Mouse (Mus musculus): ENCODE data around the gene Gpat2. TPM values are rescaled to one million over a fixed set of nuclear protein-coding genes. Genes with fewer than 3 reads are reported as not detected.
A peak's percentile ranks its signal among the peaks of the same experiment; 100 is the strongest.

Gene Gpat2
- total RNA-seq (2022): not detected

GRCm38 (mm10) chr2:127424977-127425376 is at the start of gene Gpat2:
Gpat2 (plus strand) TSS chr2:127425199.
- DNase-seq (ENCODE audit: low spot score): no peak

- no peak for DNase-seq (ENCODE audit: low spot score)
Measured at GRCm38 (mm10) chr2:127375759-127376341, 49.1 kb upstream of the Gpat2 start.

GRCm38 (mm10) chr2:127376423-127377051 is 48.5 kb upstream of the Gpat2 start:
- DNase-seq (ENCODE audit: low spot score): no peak

DNA sequence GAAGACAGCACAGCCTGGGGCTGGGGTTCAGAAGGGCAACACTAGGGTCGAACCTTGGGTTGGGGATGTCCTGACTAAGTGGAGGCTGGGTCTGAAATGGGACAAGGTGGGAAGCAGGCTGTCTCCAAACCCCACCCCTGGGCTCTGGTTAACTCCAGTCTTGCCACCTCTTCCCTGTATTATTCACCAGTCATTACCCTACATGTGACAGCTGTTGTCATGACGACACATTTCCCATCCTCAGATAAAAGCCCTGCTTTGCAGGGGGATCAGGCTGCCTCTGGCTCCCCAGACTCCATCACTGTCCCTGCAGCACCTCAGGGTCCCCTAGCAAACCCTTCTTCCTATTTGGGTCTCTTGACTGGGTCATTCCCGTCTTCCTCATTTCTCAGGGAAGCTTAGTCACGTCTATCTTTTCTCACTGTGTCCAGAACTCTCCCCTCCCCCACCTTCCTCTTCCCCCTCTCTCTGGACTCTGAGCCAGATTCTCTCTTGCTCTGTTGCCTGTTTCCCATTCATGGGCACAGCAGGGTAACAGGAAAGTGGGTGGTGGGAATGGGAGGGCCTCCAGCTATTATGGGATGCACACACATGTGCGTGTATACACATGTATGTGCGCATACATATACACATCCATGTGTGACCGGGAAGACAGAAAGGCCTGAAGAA is 46.9 kb upstream of the Gpat2 start:
- no peak for DNase-seq (ENCODE audit: low spot score)

DNA sequence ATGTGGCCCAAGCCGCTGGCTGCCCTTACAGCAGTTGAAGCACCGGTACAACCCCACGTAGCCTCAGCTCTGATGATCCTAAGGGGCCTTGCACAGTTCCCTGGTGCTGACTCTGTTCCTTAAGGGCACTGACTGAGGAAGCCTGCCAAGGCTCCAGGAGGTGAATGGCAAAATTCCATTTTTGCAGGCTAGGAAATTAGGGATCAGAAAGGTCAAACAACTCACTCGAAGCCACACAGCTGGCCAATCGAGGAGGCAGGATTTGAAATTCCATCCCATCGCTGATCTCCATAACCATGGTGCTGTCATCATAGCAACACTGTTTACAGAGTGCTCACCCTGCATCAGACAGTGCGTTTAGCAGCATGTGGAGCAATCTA is 46.4 kb upstream of the Gpat2 start:
- no peak for DNase-seq (ENCODE audit: low spot score)

GRCm38 (mm10) chr2:127379250-127379649 is 45.7 kb upstream of the Gpat2 start:
- DNase-seq (ENCODE audit: low spot score): peak; percentile 45

DNA sequence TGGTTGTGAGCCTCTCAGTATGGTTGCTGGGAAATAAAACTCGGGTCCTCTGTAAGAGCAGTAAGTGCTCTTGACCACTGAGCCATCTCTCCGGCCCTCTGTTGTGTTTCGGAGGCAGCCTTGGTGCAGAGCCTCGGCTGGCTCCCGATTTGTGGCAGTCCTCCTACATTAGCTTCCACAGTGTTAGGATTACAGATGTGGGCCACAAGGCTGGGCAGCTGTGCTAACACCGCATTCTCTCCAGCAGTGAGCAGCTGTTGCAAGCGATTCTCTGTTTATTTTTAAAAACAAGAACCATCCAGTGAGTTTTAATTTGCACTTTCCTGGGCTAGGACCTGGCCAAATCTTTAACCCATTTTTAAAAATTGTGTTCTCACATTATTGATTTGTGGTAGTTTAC is 41.1 kb upstream of the Gpat2 start:
- DNase-seq (ENCODE audit: low spot score): no peak

- DNase-seq (ENCODE audit: low spot score): peak; percentile 35
Measured at GRCm38 (mm10) chr2:127387521-127387920, 37.5 kb upstream of the Gpat2 start.

- DNase-seq (ENCODE audit: low spot score): no peak
Measured at GRCm38 (mm10) chr2:127390352-127390751, 34.6 kb upstream of the Gpat2 start.

DNA sequence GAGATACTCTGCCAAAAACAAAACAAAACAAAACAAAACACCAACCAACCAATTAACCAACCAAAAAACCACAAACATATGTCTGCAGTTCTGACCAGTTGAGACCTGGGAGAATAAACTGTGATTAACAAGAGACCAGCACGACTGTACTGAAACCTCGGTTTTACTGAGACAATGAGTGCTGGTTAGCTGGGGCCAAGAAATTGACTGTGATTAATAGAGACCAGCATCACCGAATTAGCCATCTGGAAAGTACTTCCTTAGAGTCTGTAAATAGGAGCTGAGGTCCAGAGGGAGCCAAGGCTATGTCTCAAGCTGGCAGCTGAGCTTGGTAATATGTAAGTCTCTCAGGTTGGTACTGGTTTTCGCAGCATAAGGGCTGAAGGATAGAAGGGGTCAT is 34.2 kb upstream of the Gpat2 start:
- no peak for DNase-seq (ENCODE audit: low spot score)

GRCm38 (mm10) chr2:127391323-127391722 is 33.7 kb upstream of the Gpat2 start:
- no peak for DNase-seq (ENCODE audit: low spot score)

- no peak for DNase-seq (ENCODE audit: low spot score)
Measured at GRCm38 (mm10) chr2:127394606-127395161, 30.3 kb upstream of the Gpat2 start.

DNA sequence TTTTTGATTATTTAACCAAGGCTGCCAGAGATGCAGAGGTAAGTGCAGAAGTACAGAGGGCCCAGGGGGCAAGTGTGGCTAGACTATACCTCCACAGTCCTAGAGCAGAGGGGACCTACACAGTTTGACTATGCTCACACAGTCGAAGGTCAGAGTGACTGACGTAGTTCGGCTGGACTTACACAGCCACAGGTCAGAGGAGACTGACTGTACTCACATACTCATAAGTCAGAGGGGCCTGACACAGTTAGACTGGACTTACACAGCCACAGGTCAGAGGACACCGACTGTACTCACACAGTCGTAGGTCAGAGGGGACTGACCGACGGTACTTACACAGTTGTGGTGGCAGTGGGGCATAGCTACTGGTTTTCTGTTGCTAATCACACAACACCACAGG is 26.3 kb upstream of the Gpat2 start:
- DNase-seq (ENCODE audit: low spot score): no peak

GRCm38 (mm10) chr2:127411126-127411525 is 13.9 kb upstream of the Gpat2 start:
- no peak for DNase-seq (ENCODE audit: low spot score)

GRCm38 (mm10) chr2:127415806-127416205 is 9.2 kb upstream of the Gpat2 start:
- no peak for DNase-seq (ENCODE audit: low spot score)

DNA sequence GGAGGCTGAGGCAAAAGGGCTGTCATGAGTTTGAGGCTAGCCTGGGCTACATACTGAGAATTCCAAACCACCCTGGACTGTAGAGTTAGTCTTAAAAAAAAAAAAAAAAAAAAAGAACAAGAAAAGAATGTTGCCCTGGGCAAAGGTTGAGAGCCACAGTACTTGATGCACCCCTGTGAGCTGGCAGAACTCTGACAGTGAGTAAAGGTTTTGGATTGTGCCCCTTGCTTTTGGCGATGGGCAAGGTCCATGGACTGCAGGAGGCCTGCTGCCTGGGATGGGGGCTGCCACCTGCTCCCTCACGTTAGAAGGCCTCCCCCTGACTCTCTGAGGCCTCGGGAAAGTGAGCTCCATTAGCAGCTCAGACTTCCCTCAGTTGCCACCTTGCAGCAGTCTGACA is 8.3 kb upstream of the Gpat2 start:
- no peak for DNase-seq (ENCODE audit: low spot score)

DNA sequence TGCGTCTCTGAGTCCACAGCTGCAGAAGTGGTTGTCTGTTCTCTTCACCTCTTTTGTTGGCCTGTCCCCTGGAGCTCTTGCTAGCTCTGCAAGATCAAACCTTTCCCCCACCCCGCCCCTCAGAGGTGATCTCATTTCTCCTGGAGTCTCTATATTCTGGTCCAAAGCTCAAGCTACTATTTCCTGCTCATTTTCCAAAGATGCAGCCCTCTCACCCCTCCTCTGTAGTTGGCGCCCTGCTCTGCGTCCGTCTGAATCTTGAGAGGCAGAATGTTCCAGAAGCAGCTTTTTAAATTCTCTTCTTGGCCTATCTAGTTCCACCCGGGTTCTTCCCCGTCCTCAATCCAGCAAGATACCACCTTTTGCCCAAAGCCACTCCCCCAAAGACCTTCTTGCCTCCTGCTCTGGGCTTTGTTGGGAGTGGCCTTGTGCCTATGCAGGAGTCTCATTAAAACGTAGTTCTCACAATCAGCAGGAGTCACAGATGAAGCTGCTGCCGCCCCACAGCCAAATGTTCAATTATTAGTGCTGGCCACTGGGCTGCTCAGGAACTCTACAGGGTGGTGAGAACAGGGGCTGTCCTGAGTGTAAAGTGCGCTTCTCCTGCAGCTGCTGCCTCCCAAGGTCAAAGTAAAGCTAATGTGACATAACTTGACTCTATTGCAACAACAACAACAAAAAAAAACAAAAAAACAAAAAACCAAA is 6.6 kb upstream of the Gpat2 start:
- no peak for DNase-seq (ENCODE audit: low spot score)

GRCm38 (mm10) chr2:127430238-127430637 is 5.2 kb downstream of the Gpat2 start:
- peak; percentile 35 for DNase-seq (ENCODE audit: low spot score)

GRCm38 (mm10) chr2:127433487-127434295 is 8.7 kb downstream of the Gpat2 start:
- DNase-seq (ENCODE audit: low spot score): no peak

- DNase-seq (ENCODE audit: low spot score): no peak
Measured at GRCm38 (mm10) chr2:127435135-127435534, 10.1 kb downstream of the Gpat2 start.

- no peak for DNase-seq (ENCODE audit: low spot score)
Measured at GRCm38 (mm10) chr2:127435554-127435953, 10.6 kb downstream of the Gpat2 start.
